Mouse (Mus musculus): Measurements from ENCODE around the gene Prh1. TPM values are rescaled to one million over a fixed set of nuclear protein-coding genes. Genes with fewer than 3 reads are reported as not detected.
"Not testable (repeated sequence)": the region's sequence is repeated elsewhere in the genome, so short reads cannot be mapped to it uniquely, and the experiment has no call there.

The Prh1 gene
- polyA plus RNA-seq (2014; fragmentation: Nextera tagmentation; extraction: Ambion mirVana), result not detected in 2 replicates

GRCm38 (mm10) chr6:132569509-132569908, at the start of gene Prh1:
Gene Prh1 (plus strand): TSS chr6:132569809.
- not testable (repeated sequence) for H3K4me3 ChIP-seq (ENCODE audit: low read depth, low read length); ATAC-seq (ENCODE audit: insufficient number of reproducible peaks, low FRiP score, low TSS enrichment, low read depth); H3K4me2 ChIP-seq (ENCODE audit: low read depth, severe bottlenecking); H3K27me3 ChIP-seq (ENCODE audit: control insufficient read depth, insufficient read depth, low read length); H3K9me3 ChIP-seq (ENCODE audit: control insufficient read depth, low read length); H3K9ac ChIP-seq (ENCODE audit: low read length); H3K4me1 ChIP-seq (ENCODE audit: control insufficient read depth, insufficient read depth, low read length); DNase-seq (ENCODE audit: low spot score); H3K27ac ChIP-seq (replicated peaks; ENCODE audit: low read depth, low read length); H3K36me3 ChIP-seq (ENCODE audit: control insufficient read depth, insufficient read depth, low read length)
- WGBS, result 91% methylated on average over 1 of the region's 1 CpGs

GRCm38 (mm10) chr6:132595613-132596012, 26.0 kb downstream of the Prh1 start, which contains the start of gene Prp2:
Gene Prp2 (plus strand): TSS chr6:132595913.
- WGBS, result 62% methylated on average over 2 of the region's 2 CpGs

More at GRCm38 (mm10) chr6:132595613-132596012, 26.0 kb downstream of the Prh1 start, which contains the start of gene Prp2:
- H3K9me3 ChIP-seq (ENCODE audit: control insufficient read depth, low read length); H3K27me3 ChIP-seq (ENCODE audit: control insufficient read depth, insufficient read depth, low read length); H3K4me3 ChIP-seq (ENCODE audit: low read depth, low read length); H3K9ac ChIP-seq (ENCODE audit: low read length); H3K36me3 ChIP-seq (ENCODE audit: control insufficient read depth, insufficient read depth, low read length); DNase-seq (ENCODE audit: low spot score); H3K27ac ChIP-seq (replicated peaks; ENCODE audit: low read depth, low read length); H3K4me2 ChIP-seq (ENCODE audit: low read depth, severe bottlenecking); ATAC-seq (ENCODE audit: insufficient number of reproducible peaks, low FRiP score, low TSS enrichment, low read depth); H3K4me1 ChIP-seq (ENCODE audit: control insufficient read depth, insufficient read depth, low read length): not testable (repeated sequence)

Other genes with a start within 250 kb of the Prh1 start
- gene Gm8882, start 205.7 kb upstream of the Prh1 start, polyA plus RNA-seq (2014; fragmentation: Nextera tagmentation; extraction: Ambion mirVana), result not detected in 2 replicates
- gene Prp2, start 26.1 kb downstream of the Prh1 start, polyA plus RNA-seq (2014; fragmentation: Nextera tagmentation; extraction: Ambion mirVana), result not detected in 2 replicates
- not detected in 2 replicates for gene A630073D07Rik, start 81.7 kb downstream of the Prh1 start, polyA plus RNA-seq (2014; fragmentation: Nextera tagmentation; extraction: Ambion mirVana)
- not detected in 2 replicates for gene Tas2r120, start 87.1 kb downstream of the Prh1 start, polyA plus RNA-seq (2014; fragmentation: Nextera tagmentation; extraction: Ambion mirVana)
- not detected in 2 replicates for gene Tas2r121, start 131.2 kb downstream of the Prh1 start, polyA plus RNA-seq (2014; fragmentation: Nextera tagmentation; extraction: Ambion mirVana)
- gene Tas2r122, start 142.1 kb downstream of the Prh1 start, polyA plus RNA-seq (2014; fragmentation: Nextera tagmentation; extraction: Ambion mirVana), result not detected in 2 replicates
- gene Tas2r115, start 168.2 kb downstream of the Prh1 start, polyA plus RNA-seq (2014; fragmentation: Nextera tagmentation; extraction: Ambion mirVana), result not detected in 2 replicates
- gene Tas2r124, start 184.9 kb downstream of the Prh1 start, polyA plus RNA-seq (2014; fragmentation: Nextera tagmentation; extraction: Ambion mirVana), result not detected in 2 replicates
- not detected in 2 replicates for gene Tas2r102, start 192.3 kb downstream of the Prh1 start, polyA plus RNA-seq (2014; fragmentation: Nextera tagmentation; extraction: Ambion mirVana)
- not detected in 2 replicates for gene Tas2r136, start 208.4 kb downstream of the Prh1 start, polyA plus RNA-seq (2014; fragmentation: Nextera tagmentation; extraction: Ambion mirVana)
- not detected in 2 replicates for gene Tas2r117, start 233.0 kb downstream of the Prh1 start, polyA plus RNA-seq (2014; fragmentation: Nextera tagmentation; extraction: Ambion mirVana)